Mouse (Mus musculus) erythroblast, embryonic 14.5 days (primary cell): ENCODE data around the gene Foxo1.

ENCODE experiments used
- GATA1 ChIP-seq: IDR thresholded peaks from 2 replicates; pipeline ENCODE4 v1.6.1; 2012; ENCODE audit warnings: low read length, inconsistent platforms, mixed read lengths
- TAL1 ChIP-seq: IDR thresholded peaks from 3 replicates; pipeline ENCODE4 v1.6.1; 2012; ENCODE audit warnings: low read length, inconsistent platforms, mixed read lengths

GRCm38 (mm10) chr3:52292498-52292897, 24.4 kb downstream of the Foxo1 start:
- TF ChIP-seq GATA1 (no peak), TAL1 (no peak)
